Mouse (Mus musculus) right cerebral cortex, postnatal 10 days (tissue): ENCODE results near the gene Nek4.

Source experiments
- DNase-seq, 2 experiments: peaks; one replicate each; pipeline ENCODE4 v3.0.0; 2021; ENCODE audit warnings: low spot score in 2 of 2

Nek4 gene

DNA sequence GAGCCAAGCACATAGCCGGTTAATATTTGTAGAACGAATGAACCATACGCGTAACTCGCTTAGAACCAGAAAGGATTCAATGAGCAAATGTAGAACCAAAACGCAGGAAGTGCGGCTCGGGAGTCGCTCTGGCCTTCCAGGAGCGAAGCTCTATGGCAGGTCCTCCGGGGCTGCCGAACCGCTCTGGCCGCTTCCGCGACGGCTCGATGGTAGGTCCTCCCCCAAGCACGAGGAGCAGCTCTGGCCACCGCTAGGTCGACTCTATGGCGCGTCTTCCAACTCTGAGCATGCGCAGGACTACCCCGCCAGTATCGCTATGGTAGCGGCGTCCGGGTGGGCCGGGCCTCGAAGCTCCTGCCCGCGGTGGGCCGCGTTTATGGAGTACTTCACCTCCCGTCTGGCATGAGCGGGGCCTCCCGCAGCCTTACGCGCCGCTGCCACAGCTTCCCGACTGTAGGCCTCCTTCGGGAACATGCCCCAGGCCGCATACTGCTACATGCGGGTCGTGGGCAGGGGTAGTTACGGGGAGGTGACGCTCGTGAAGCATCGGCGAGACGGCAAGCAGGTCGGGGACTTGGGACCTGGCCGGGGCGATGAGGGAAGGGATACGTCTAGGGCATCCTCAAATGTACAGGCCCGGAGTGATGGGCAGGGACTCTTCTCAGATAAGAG, at the start of gene Nek4:
TSS of gene Nek4 (plus strand) at position 224 of the 672 bp plus-strand sequence.
- peak; percentile 98 to 99 for DNase-seq

DNA sequence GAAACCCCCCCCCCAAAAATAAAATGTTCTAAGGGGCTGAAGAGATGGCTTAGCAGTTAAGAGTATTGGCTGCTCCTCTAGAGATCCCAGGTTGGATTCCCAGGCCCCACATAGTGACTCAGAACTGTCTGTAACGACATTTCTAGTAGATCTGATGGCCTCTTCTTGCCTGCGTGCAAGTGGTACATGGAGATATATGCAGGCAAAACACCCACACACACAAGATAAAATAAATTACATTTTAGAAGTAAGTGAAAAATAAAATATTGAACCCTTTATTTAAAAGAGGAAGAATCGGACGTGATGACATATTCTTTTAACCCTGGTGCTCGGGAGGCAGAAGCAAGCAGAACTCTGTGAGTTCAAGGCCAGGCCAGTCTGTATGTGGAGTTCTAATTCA, 48.5 kb upstream of the Nek4 start:
- no peak for DNase-seq

DNA sequence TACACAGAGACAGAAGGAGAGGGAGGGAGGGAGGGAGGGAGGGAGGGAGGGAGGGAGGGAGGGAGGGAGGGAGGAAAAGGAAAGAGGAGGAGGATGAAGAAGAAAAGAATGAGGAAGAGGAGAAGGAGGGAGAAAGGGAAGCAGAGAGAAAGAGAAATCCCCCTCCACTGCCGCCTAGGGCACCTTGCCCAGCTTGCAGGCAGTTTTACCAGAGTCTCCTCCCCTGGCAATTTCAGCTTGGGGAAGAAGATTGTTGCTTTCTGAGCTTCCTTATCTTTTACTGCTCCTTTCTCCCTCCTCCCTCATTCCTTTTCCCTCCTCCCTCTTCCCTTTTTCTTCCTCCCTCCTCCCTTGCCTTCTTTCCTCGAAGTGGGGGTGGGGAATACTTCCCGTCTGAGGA, 48.1 kb upstream of the Nek4 start:
- DNase-seq = no peak

DNA sequence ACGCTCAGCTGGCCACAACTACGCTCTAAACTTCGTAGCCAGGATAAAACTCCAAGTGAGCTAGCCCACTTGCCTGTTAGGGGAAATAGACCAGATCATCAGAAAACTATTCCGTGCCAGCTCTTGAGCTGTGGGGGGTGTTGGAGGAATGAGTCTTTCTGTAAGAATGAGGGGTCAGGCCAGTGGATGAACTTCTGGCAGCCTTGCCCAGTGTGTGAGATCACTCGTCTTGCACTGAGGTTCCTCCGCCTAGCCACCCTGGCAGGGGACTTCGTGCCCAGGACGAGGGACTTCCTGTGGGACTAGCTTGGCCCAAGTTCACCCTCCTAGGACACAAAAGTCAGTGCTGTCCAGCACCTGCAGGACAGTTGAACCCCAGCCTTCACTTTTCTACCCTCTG, 46.9 kb upstream of the Nek4 start:
- no peak for DNase-seq

DNA sequence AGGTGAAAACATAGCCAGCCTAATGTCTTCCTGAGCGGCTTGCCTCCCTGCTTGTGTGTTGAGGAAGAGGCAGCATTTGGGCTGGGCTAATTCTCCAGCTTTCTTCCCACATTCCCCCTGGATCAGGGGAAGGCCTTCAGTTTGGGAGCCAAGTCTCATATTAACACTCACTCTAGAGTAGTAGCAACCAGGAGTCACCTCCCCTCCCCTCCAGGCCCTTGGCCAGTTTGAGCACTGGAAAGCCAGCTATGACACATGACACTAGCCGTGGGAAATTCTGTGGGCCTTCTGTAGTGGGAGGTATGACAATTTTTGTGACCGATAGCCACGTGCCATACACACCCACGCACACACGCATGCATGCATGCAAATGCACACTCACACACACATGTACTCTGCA, 45.2 kb upstream of the Nek4 start:
- DNase-seq = no peak

DNA sequence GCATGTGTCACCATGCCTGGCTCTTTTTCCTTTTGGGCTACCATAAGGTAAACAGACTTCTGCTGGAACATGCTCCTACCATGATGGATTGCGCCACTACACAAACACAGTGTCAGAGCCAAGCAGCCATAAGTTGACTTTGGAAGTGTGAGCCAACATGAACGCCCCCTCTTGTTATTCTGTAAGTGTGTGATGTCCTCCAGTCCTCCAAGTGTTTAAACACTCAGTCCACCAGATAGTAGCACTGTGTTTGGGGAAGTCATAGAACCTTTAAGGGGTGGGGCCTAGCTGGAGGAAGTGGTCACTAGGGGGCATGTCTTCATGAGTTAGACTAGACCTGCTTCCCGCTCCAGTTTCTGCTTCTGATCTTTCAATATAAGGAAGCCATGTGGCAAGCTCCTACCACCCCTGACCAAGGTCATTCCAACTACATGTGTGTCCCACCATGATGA, 43.3 kb upstream of the Nek4 start:
- DNase-seq = no peak

DNA sequence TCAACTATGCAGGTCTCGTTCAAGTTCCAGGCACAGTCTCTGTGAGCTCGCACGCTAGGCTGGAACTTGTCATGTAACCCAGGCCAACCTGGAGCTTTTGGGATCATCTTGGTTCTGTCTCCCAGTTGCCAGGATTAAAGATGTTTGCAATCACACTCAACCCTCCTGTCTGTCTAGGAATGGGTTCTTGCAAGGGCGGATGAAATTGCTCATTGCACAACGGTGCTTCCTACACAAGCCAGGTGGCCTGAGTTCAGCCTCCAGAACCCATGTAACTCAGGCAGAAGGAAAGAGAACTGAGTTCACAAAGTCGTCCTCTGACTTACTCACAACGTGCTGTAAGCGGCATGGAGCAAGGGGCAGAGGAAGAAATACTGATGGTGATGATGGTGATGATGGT, 40.0 kb upstream of the Nek4 start:
- no peak for DNase-seq

DNA sequence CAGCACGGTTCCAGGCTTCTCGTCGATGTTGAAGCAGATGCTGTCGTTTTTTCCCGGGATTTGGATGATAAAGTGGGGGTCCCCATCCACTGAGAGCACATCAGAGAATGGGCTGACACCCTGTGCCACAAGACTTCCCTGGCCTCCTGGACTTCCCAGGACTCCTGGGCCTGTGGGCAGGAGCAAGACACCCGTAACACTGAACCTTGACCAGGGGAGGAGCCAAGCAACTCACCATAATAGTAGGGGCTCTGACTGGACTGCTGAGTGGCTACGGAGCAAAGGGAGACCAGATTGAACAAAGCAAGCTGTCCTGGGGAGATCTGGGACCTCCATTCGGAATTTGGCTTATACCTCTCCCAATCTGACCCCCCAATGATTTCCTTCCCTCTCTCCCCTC, 38.5 kb upstream of the Nek4 start:
- DNase-seq = no peak

DNA sequence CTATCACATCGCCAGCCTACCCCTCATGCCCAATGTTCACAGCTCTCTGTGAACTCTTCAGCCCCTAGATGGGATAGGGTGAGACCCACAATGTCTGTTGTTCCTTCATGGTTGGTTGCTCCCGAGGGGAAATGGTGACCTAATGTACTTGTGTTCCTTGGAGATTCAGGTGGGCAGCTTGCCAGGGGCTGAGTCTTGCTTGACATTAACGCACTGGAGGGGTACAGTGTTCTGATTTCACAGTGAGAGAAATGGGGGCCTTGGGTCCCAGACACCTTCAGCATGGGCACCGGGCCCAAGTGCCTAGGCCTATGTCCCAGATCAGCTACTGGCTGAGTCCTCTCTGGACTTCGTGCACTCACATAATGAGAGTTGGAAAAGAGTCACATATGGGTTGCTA, 37.8 kb upstream of the Nek4 start:
- DNase-seq = no peak

DNA sequence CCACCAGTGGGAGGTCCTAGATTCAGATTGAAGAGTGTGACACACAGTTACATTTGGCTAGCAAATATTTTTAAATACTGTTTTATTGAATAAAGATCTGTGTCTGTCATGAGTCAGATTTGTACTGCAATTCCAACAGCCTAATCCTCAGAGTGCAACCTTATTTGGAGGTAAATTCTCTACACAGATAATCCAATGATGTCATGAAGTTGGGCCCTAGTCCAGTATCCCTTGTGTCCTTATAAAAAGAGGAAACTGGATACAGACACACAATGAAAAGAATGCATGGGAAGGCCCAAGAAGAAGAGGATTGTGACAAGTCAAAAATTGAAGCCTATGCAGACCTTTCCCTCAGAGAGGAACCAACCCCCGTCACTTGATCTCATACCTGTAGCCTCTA, 34.7 kb upstream of the Nek4 start:
- DNase-seq = no peak

DNA sequence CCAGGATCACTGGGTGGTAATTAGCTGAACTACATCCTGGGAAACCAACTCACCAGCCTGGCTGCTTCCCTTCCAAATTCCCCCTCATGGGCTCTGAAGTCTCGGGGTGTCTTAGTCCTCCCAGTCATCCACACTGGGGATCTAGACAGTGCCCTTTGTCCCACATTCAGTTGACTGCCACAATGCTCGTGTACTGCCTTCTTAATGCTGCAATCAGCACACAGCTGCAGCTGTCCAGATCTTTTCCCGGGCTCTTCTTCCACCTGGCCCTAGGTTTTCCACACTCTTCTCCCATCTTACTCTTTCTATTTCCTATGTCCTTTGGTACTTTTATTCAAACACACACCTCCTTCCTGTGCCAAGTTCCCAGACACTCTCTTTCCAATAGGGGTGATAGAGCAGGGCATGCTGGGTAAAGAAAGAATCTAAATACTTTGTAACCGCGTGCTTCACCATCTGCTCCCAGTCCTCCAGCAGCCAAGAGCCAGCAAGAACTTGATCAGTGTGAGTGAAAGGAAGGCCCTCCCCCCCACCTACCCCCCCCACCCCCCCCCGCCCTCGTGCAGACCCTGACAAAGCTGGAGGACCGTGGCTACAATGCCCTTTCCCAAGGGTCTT, 29.0 kb upstream of the Nek4 start:
- peak in 1 of 2 experiments; percentile 45 for DNase-seq

DNA sequence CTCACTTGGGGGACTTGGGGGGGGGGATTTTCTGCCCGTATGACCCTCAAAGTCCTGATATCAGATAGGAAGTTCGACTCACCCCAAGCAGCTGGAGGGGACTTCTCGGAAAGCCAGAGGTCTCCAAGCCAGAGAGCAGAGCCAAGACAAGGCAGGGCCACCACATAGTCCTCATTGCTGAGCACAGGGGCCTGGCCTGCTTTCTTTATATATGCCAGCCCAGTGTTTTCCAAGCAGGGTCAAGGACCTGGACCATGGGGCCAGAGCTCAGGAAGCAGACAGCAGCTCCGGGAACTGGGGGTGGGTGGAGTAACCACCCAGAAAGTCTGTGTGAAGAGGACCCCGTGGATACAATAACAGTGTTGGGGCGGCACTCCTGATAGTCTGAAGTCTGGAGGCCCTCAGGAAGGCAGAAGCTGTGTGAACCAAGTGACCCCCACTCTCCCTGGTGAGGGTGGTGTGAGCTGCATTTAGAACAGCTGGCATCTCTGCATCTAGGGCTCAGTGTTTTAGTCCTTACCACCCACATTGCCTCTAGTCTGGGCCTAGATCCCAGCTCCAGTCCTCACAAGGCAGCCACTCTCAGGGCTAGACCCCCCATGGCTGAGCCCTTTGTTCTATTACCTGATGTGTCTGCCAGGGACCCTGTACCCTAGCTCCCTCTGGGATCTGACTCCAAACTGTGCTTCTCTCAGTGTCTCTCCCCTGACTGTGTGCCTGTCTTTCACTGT, 27.6 kb upstream of the Nek4 start, which contains the start of gene Itih3:
TSS of gene Itih3 (minus strand) at position 386 of the 731 bp plus-strand sequence.
- peak; percentile 62 to 76 for DNase-seq

DNA sequence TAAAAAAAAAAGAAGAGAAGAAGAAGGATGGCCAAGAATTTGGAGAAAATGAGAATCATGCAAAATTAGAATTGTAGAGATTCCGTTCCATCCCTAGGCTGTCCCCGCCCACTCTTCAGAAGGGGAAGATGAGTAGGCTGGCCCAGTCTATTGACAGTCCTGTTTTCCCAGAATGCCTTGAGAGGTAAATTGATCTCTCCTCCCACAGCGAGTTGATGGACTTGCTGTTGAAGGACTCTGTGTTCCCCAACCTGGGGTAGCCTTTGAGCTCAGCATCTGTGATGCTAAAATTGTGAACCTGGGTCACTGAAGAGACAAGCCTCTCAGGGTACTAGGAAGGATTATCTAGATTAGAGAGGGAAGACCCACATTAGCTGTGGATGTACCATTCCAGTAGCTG, 25.7 kb upstream of the Nek4 start:
- no peak for DNase-seq

DNA sequence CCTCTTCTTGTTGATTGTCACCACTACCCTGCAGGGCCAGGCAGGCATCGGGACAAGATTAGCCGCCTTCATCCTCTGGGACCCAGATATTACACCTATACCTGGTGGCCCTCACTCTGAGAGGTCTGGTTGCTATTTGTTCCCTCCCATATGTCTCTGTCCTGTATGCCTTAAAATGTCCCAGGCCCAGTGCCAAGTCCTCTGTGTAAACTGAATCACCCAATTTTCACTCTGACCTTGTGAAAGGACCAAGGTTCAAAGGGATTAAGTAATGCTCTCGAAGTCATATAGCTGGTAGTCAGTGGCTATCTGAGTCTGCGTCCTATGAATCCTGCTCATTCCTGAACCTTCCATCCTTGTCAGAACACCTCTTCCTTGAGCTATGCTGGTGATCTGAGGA, 20.8 kb upstream of the Nek4 start:
- no peak for DNase-seq

DNA sequence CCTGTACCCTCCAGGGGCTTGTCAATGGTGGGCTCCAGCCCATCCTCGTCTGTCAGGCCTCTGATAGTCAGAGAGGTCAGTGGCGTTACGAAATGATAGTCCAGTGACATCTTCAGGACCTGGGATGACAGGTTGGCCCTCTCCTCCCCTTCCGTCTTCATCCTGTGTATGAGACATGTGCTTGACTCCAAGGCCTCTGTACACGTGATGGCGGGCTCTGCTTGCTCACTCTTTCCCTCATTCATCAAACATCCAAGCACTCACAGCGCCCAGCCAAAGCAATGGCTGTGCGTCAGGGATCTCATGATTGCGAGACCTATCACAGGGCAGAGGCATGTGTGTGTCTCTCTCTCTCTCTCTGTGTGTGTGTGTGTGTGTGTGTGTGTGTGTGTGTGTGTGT, 17.8 kb upstream of the Nek4 start:
- DNase-seq = no peak

DNA sequence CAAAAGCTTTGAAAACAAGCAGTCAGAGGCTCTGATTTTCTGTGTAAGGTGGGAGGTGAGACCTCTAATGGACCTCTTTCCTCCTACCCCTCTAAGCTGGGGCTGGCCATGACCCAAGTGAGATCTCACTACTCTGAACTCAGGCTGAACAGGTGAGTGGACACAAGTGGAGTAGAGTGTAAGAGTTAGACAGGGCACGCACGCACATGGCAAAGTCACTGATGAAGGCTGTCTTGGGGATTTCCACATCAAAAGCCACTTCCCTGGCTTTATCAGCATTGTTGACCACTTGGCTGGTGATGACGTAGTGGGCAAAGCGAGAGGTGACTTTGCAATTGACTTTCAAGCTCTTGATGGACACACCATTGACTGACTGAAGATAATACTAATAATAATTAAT, 8.9 kb upstream of the Nek4 start:
- no peak for DNase-seq

DNA sequence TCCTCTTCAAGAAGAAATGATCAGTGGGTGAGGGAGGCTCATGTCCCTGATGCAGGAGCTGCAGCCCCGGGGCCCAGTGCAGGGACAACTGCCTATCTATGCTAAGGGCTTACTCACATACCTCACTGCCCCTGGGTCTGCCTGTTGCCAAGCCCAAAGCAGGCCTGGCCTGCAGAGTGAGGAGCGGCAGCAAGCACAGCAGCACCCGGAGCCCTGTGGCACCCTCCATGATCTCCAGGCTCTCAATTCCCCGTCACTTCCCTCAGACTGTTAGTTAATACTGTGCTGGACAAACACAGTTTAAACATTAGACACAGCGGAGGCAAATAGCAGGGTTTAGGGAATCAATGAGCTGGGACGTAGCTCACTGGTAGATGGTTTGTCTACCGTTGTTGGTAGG, 8.1 kb upstream of the Nek4 start, which contains the start of gene Itih1:
TSS of gene Itih1 (minus strand) at position 252 of the 400 bp plus-strand sequence.
- DNase-seq = no peak

DNA sequence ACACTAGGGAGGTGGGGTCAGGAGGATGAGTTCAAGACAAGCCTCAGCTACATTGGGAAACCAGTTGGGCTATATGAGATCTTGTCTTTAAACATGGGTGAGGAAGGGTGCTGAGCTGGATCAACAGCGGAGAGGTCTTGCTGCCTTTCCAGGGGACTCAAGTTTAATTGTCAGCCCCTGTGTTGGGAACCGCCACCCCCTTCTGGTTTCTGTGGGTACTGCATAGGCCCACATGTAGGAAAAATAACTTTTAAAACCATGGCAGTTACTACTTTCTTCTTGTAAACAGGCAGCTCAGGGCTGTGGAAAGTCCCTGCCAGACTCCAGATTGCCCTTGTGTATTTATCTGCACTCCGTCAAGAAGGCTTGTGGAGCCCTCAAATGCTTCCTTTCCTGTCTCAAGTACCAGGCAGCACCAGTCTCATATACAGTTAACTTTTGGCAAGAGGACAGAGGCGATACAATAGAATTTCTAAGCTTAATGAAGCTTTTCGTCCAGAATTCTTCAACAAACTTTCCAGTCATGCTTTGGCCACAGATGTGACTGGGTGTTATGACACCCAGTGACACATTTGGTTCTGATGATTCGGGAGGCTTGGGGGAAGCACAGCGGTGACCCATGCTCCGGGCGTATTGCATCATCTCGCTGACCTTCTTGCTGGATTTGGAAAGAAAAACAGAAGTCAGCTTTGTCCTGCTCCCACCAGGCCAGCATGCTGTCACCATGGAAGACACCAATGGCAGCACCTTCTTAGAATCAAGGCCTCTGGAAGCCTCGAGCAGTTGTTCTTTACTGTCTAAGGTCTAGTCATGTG, 7.1 kb upstream of the Nek4 start:
- peak; percentile 59 to 73 for DNase-seq

DNA sequence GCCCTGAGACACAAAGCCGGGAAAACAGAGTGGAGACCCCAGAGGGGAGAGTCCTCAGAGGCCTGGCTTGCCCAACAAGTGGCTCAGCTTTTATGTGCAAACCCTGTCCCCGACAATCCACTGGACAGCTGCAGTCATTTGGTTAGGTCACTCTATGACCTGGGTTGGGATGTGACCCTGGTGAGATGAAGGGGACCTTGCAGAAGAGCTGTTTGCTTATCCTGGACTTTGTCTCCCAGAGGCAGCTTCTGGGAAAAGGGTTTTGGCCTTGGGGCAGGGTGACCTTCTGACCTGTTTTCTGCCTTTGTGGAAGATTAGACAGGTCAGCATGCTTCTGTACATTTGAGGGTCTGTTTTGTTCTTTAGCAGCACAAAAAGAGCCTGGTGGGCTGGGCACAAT, 6.4 kb upstream of the Nek4 start:
- DNase-seq = no peak

DNA sequence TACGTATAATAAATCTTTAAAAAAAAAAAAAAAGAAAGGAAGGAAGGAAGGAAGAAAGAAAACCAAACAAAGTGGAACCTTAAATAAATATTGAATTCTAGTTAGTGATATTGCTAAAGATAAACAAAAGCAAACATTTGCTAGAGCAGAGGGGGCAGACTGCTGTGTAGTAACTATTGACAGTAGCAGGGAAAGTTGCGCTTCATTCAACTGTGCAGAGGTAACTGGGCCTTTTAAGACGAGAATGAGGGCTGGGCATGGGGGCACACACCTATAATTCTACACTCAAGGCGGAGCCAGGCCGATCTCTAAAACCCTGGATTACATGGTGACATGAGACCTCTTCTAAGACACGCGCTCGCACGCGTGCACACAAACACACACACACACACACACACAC, 1.2 kb upstream of the Nek4 start:
- DNase-seq = no peak

DNA sequence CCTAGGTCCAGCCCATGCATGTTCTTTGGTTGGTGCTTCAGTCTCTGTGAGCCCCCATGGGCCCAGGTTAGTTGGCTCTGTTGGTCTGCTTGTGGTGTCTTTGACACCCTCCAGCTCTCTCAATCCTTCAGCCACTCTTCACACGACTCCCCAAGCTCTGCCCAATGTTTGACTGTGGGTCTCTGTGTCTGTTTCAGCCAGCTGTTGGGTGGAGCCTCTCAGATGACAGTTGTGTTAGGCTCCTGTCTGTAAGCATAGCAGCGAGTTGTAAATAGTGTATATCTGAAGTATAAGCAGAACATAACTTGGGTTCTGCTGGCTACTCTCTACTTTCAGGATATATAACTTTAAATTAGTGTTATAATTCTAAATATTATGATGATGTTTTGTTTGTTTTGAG, 7.3 kb downstream of the Nek4 start:
- DNase-seq = no peak

DNA sequence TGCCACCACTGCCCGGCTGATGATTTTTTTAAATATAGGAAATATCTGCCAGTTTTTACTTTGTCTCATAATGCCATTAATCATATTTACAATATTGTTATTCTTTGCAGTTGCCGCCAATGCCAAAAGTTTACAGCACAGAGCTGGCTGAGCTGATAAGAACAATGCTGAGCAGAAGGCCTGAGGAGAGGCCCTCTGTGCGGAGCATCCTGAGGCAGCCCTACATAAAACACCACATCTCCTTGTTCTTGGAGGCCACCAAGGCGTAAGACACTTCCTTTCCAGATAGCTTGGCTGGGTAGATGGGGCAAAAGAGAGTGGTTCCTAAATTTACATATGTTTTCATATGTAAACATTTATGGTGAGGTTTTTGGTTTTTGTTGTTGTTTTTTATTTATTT, 7.9 kb downstream of the Nek4 start:
- DNase-seq = no peak
